Mouse (Mus musculus) common myeloid progenitor, adult 5-6 weeks (primary cell): ENCODE data around the gene Nlrc4. TPM values are rescaled to one million over a fixed set of nuclear protein-coding genes. Genes with fewer than 3 reads are reported as not detected.
A peak's percentile ranks its signal among the peaks of the same experiment; 100 is the strongest.

Experiments
- ATAC-seq: replicated peaks from 2 replicates; pipeline ENCODE4 v1.8.0; 2016; ENCODE audit warnings: low read depth, mild to moderate bottlenecking, moderate TSS enrichment, inconsistent platforms; ENCODE audit not compliant: poor library complexity, severe bottlenecking
- total RNA-seq: library from RNA; stranded (forward); fragments of 200-1000, 187-1606 nt; gene quantifications from 2 replicates; pipeline ENCODE4 v1.2.3, GENCODE M21; 2017

Nlrc4 gene
- total RNA-seq, 1 experiment from 2014 or later = 6.9 TPM

DNA sequence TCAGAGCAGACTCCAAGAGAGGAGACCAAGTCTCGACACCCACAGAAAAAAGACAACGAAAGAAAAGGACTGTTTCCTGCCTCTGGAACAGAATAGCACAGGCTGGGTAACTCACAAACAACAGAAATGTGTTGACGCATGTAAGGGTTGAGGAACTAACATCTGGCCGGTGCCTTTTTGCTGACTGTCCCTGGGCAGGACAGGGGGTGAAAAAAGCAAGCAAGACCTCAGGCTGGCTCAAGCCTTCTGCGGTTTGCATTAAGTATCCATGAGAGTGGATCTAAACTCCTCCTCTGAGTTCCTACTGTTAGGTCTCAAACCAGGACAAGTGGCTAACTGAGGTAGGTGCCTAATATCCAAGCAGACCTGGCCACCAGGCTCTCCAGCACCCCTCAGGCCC is 26.3 kb downstream of the Nlrc4 start:
- ATAC-seq = no peak

DNA sequence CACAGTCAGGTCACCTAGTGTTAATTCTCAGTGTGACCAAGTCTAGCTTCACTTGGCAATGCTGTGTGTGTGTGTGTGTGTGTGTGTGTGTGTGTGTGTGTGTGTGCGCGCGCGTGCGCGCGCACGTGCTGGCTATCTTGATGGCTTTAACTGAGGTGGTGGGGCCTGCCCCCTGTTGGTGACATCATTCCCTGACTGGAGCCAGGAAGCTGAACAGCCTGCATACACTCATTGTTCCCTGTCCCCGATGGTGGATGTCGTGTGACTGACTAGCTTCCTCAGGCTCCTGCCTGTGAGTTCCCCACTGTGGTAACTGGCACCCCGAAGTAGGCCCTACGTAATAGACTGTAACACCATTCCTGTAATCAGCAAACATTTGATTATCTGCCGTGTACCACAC is 27.5 kb downstream of the Nlrc4 start:
- ATAC-seq = 0 out of 2 replicates have a peak, but pooled peaks have one; percentile 32

- no peak for ATAC-seq
These were observed 28.9 kb downstream of the Nlrc4 start for GRCm38 (mm10) chr17:74430074-74430473.

DNA sequence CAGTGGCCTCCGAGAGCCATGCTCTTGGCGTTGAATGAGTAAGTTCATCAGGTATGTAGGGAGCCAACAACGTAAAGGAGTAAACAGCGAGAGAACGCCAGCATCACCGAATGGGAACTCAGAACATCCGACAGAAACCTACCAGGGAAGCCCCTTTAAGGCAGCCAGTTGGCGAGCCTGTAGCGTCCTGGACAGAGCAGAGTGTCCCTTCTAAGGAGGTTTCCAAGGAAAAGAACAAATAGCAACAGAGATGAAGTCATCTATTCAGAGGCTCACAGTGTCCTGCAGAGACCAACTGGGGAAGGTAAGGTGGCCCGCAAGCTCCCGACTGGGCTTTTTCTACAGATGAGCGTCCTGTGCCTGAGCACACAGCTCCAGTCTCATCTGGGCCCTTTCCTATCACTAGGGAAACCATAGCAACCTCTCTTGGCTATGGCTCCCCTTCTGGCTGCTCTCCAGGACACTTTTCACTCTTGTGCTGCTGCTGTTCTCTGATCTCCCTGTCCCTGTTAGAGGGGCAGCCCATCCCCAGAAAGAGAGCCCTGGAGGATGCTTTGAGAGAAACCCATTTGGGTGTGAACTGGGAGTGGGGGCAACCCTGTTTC is 34.4 kb downstream of the Nlrc4 start:
- ATAC-seq = no peak

- no peak for ATAC-seq
These were observed 38.3 kb downstream of the Nlrc4 start for GRCm38 (mm10) chr17:74420656-74421055.

DNA sequence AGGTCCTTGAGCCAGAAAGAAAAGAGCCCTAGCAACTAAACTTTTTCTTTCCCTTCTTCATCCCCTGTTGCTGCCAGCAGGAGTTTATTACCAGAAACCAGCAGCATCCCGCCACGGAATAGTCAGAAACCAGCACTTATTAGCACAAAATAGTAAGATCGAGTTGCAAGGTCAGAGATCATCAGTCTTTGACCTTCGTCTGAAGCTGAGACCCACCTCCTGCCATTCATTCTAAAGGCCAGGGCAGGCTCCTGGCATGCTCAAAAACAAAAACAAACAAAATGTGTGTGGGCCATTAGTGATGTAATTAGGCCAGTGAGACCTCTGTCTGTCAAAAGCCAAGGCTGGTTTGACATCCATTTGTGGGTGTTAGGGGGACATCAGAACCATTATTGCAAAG is 40.8 kb downstream of the Nlrc4 start:
- ATAC-seq = no peak

DNA sequence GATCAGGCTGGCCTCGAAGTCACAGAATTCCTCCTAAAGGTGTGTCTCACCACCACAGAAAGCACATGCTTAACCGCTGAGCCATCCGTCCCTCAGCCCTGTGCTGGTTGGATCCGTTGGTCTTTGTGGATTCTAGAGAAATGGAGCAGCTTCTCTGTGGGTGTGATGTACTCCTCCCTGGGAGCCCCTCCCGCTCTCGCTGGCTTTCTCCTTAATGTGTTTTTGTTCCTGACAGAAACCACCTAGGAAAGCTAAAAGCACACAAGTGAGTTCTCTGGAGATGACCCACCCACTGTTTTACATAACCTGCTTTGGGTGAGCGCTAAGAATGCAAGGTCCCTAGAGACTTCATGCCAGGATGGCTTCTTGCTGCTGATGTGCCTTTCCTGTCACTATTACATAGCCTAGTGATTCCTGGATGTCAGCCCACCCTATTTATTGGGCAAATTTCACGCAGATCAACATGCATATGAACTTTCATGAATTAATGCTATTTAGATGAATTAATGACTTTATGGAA is 42.0 kb downstream of the Nlrc4 start:
- no peak for ATAC-seq

DNA sequence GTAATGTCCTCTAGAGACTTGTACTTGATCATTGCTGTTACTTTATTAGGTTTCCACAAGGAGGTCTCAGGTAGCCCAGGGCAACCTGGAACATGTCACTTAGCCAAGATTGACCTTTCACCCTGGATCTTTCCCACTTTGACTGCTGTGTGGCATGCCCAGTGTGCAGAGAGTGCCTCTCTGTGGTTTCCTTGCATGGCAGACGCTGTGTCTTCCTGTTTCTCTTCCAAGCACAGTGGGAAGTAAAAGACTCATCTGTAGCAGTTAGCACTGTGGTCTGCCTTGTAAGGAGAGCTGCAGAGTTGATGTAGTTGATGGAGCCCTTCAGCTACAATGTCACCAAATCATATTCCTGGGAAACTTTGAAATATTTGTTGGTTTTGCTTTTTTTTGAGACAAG is 44.3 kb downstream of the Nlrc4 start:
- peak; percentile 73 for ATAC-seq

- no peak for ATAC-seq
These were observed 45.6 kb downstream of the Nlrc4 start for GRCm38 (mm10) chr17:74413324-74413723.

DNA sequence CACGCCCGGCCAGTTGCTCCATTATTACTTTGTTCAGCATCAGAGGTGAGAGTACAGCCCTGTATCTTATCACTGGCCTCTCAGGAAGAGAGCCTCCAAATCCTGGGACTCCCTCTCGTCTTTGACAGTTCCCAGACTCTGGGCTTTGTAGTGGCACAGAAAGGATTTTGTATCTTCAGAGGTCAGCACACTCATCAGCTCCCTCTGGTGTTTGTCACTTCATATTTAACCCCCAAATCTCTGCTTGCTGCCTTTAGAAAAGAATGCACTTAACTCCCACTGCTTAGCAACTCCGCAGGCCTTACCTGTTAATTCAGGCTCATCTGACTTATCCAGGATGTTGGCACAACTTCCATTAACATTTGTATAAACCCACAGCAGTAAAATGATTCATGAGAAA is 49.2 kb downstream of the Nlrc4 start:
- no peak for ATAC-seq

DNA sequence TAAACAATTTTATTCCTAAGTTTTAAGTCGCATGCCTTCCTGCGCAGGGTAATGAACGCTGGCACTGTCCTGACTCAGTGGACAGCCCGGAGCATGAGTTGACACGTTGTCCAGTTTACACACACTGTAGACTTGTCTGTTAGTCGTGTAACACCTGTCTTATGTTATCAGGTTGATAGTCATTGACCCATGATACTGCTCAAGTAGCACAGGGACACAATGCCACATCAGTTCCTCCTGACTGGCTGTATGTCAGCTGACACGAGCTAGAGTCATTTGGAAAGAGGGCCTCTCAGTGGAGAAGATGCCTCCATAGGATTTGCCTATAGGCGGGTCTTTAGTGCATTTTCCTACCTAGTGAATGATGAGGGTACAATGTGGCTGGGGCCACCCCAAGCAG is 52.5 kb downstream of the Nlrc4 start:
- ATAC-seq = no peak

- ATAC-seq = no peak
These were observed 56.3 kb downstream of the Nlrc4 start for GRCm38 (mm10) chr17:74402486-74403222.

DNA sequence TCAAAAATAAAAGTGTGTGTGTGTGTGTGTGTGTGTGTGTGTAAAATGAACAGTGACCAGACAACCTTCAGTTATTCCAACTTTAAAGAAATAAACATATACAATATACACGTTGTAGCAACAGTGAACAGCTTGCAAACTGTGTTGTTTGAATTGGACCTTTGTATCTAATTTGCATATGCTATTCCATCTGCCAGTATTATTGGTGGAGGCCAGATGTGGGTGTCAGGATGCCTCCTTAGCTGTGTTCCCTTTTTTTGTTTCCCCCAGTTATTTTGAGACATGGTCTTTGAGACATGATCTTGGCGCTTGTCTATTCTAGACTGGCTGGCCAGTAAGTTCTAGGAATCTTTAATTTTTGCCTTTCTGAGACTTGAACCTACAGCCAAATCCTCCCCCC is 61.8 kb downstream of the Nlrc4 start:
- ATAC-seq = no peak

GRCm38 (mm10) chr17:74396766-74397165 is 62.2 kb downstream of the Nlrc4 start:
- no peak for ATAC-seq

DNA sequence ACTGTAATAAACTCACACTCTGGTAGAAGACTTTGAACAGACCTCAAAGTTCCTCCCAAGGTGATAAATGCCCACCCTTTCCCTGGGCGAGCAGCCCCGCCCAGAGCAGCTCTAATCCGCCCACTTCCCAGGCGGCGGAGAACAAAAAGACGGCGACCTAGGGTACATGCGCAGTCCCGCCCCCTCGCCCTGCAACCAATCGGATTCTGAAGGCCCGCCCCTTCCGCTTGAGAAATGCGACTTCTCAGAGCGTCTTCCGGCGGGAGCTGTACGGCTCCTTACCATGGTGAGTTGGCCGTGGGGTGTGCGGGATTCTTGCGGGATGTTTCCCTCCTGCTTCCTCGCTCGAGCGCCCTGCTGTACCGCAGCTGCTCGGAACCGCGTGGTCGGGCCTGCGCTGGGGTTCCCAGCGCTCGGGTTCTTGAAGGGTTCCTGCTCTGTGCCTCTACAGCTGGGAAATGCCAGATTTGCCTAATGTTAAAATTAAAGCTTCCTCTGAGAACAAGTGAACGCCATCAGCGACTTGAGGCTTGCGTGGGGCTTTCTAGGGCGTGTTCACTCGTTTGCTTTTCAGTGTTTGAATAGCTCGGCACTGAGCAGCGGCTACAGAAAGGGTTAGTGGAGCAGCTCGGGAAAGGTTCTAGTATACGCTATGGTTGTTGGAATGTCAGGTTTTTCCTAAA is 63.4 kb downstream of the Nlrc4 start, which contains the start of gene Slc30a6:
TSS of gene Slc30a6 (plus strand) at position 226 of the 683 bp plus-strand sequence.
- ATAC-seq = peak; percentile 97

- peak; percentile 12; the same call in 1 of the 2 replicates for ATAC-seq
These were observed 64.1 kb downstream of the Nlrc4 start for GRCm38 (mm10) chr17:74394855-74395254.

DNA sequence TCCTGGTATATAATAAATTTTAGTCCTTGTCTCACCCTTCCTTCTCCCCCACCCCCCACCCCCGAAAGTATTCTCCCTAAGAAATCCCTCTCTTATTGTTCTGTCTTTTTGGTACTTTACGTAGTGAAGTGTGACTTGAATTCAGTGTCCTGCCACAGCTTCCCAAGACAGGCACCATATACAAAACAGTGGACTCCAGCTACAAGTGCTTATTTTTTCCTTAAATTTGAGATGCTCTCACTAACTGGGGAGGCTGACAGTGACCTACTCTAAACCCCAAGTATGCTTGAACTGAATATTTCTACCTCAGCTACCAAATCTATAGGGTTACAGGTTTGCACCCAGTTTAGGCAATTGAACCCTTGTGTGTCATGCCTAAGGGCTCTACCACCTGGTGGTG is 64.6 kb downstream of the Nlrc4 start:
- ATAC-seq = no peak

DNA sequence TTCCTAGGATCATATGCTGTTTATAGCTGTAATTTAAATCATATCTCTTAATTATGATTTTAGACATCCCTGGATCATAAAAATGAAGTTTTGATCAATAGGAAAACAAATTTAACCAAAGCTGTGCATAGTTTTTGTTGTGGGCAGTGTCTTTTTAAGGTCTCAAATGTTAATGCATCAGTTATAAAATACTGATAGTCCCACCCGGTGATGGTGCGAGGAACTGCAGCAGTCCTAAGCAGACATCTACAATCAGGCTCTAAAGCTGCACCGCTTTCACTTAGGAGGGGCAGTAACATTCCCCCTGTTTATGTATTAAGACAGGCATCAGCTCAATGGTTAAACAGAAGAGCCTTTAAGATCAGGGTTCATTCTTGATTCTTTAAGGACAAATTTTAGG is 69.1 kb downstream of the Nlrc4 start:
- peak; percentile 52; the same call in 1 of the 2 replicates for ATAC-seq

DNA sequence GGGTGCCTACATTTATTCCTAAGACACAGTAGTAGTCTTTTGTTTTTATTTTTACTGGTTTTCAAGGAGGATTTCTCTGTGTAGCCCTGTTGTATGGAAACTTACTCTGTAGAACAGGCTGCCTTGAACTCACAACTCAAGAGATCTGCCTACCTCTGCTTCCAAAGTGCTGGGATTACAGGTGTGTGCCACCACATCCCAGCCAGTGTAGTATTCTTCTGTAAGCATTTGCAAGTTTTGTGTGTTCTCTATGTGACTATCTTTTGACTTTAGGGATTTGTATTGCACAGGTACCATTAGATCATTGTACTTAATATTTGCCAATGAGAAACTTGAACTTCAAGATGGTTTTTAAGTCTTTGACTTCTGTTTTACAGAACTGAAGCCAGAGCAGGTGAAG is 72.3 kb downstream of the Nlrc4 start:
- no peak for ATAC-seq

DNA sequence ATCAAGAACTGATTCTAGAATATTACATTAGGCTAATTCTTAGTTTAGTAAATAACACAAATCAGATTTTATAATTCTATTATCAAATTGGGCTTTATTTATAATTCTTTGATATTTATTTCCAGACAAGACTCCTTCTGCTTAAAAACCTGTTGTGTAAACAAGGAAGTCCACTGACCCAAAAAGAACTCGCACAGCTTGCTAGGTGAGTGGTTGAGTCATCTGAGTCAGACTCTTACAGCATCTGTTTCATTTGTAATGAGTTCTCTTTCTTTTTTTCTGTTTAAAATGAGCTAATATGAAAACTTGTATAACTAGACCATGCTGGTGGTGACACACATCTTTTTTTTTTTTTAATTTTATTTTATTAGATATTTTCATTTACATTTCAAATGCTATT is 82.0 kb downstream of the Nlrc4 start:
- ATAC-seq = no peak
